Mouse (Mus musculus) 3T3-L1 (cell line): Measurements from ENCODE around the gene Pop7.
A peak's percentile ranks its signal among the peaks of the same experiment; 100 is the strongest.

ENCODE experiments used
- DNase-seq: peaks from one replicate; pipeline ENCODE4 v3.0.0-alpha.2; 2015; ENCODE audit warnings: low read depth, low spot score

Gene Pop7

DNA sequence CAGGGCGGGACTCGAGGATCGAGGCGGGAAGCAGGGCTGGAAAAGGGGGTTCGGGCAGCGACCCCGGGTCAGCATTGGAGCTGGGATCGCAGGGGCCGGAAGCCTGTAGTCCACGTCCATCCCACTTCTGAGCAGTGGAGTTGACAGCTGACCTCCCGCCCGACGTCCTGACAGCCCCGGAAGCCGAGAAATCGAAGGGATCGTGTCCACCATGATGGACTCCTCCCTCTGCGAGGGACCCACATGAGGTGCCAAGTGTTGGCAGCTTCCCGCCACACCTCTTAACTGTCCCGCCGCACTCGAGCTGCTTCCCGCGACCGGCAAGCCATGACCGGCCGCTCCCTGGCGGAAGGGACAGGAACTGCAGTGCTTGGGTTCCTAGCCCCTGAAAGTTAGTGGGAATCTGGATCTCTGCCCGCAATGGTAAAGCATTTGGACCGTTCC, 371 bp upstream of the Pop7 start:
- peak; percentile 97 for DNase-seq

DNA sequence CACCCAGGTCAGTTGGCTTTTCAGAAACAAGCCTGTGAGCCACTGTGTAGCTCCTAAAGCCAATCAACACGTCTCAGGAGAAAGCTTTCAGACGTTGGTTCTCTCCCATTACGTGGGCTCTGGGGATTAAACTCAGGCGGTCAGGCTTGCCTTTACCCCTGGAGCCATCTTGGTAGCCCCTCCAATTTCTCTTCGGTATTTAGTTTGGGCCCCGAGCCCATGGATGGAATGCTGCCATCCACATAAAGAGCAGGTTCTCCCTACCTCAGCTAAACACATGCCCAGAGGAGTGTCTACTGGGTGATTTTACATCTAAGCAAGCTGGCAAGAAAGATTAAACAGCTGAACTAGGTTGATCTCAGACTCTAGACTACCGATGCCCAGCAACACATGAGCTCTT, 2.1 kb downstream of the Pop7 start:
- no peak for DNase-seq

DNA sequence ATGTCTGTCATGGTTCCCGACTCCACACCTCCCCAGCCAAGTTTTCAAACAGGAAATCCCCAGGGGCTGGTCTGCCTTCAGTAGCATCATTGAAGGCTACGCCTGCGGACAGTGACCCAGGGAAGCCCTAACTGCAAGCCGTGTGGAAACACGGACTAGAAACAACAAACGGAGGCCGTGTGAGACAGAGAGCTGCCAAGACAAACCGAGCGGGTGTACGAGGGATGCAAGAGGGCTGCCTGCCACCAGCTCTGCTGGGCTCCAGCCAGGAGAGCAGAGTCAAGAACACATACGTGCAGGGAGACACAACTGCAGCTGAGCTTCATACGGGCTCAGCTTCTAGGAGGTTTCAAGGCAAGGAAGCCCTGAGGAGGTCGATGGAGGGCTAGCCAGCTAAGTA, 8.5 kb downstream of the Pop7 start:
- no peak for DNase-seq

DNA sequence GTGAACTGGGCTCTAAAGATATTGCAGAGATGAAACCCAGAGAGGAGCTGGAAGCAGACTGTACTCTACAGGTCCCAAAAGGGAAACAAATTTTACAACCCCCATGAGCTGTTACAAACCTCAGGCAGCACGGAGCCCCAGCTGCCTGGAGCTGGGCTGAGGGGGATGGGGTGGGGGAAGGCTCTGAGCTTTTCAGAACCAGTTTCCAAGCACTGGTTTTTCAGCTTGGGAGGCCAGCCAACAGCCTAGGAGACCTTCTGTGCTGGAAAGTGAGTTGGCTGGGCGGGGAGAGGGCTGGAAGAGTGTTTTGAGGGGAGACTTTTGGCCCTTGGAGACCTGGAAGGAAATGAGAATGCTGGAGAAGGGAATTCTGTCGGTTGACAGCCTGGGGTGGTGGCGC, 10.8 kb downstream of the Pop7 start:
- no peak for DNase-seq

DNA sequence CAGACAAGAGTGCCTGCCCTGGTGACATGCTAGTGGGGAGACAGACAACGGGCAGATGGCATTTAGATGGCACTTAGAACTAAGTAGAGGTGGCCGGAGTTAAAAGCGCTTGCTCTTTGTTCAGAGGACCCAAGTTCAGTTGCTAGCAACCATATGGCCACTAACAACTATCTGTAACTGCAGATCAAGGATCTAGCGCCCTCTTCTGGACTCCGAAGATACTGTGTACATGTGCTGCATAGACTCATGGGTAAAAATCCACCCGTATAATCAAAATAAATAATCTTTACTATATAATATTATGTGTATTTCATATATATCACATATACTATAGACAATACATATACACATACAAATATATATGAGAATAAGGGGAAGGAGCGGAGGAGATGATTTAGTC, 14.7 kb downstream of the Pop7 start:
- peak; percentile 43 for DNase-seq

DNA sequence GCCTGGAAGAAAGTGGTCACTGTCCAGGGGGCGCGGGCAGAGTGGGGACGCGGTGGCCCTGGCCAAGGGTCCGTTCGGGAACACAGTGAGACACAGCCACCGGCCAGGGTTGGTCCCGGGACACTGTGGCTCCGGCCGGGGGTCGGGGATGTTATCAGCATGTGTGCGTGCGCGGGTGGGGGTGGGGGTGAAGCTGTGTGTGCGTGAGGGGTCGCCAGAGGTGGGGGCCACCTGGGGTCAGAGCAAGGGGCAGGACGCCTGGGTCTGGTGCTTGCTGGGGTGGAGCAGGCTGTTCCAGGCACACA, 16.5 kb downstream of the Pop7 start:
- no peak for DNase-seq

DNA sequence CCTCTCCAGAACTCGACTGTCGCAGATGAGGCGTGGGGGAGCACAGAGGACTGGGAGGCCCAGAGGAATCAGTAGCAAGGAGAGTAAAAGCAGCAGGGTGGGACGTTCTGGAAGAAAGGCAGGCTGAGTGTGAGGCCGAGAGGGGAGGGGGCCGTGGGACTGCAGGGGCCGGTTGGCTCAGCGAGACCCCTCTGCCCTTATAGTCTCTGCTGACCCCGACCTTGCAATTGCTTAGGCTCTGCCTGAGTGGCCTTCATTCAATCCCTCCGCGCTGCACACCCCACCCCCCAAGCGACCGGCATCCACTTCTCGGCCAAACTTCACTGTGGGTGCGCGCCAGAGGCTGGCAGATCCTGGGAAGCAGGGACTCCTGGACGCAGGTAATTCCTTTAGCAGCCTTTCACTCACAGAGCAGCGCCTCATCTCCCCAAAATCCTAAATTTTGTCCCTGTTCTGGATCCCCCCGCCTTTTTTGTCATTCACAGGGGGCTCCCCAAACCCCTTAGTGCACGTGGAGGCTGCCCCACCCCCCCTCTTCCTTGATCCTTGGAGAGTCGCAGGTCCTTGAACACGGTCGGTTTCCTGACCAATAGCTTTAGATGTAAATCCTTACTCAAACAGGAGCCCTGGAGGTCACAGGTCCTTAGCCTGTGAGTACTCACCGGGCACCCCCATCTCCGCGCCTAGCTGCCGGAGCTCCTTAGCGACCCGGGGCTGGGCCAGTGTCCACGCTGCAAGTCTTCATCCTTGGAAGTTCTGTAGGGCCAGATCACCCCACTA, 17.1 kb downstream of the Pop7 start:
- no peak for DNase-seq

DNA sequence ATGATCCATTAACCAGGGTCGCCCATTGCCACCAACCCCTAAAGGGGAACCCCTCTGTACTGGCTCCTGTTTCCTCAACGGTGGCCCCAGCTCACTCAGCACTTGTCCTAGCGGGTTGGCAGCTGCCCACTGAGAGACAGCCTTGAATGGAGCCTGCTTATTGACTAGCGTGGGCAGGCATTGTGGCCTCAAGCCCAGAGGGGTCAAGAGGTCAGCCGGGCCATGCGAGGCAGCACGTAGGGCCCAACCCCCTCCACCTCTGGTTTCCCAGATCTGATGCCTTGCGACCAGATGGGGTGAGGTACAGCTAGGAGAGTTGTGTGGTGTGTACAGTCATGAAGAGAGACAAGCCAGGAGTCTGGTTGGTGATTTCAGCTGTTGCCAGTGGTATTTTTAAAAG, 20.4 kb downstream of the Pop7 start:
- DNase-seq = no peak

DNA sequence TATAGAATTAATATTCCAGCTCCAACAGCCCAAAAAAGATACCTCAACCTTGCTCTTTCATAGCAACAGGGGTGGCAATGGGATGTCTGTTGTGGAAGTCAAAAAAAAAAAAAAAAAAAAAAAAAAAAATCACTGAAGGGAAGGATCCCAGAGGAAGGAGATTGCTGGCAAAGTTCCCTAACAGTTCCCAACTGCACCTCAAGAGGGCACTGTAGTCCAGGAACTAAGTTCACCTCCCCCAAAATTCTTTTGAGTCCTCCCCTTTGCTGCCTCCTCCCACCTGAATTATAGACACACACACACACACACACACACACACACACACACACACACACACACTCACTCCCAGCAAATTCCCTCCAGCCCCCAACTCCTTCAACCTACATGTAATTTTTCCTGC, 21.2 kb downstream of the Pop7 start:
- peak; percentile 96 for DNase-seq

DNA sequence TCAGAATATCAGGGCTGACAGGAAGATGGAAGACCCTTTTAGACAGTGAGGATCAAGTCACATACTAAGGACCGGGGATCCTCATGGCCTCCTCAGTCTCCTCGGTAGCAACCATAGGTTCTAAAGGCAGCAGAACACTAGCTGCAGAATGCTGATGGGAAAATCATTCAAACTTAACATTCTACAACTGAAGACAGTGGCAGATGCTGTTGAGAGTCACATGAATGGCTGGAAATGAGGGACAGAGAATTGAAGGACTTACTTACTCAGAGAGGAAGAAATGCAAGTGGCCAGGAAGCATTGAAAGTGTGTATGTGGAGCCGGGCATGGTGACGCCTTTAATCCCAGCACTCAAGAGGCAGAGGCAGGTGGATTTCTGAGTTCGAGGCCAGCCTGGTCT, 25.4 kb downstream of the Pop7 start, which contains the start of gene Zan:
Gene Zan (minus strand): TSS at position 101 of the 400 bp plus-strand sequence.
- no peak for DNase-seq

DNA sequence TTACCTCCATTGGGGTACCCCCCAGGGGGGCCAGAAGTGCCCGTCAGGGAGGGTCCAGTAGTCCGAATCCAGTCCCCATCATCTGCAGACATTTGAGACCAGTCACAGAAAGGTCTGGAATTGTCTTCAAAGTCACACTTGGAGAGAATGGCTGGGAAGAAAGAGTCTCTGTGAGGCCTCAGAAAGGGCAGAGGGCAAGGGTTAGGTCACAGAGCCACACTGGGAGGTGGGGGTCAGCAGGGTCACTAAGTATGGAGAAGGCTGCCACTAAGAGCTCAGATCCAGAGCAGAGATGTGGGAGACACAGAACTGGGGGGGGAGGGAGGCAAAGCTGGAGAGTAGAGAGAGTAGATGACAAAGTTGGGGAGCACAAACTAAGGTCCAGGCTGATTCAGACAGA, 28.0 kb downstream of the Pop7 start:
- no peak for DNase-seq

DNA sequence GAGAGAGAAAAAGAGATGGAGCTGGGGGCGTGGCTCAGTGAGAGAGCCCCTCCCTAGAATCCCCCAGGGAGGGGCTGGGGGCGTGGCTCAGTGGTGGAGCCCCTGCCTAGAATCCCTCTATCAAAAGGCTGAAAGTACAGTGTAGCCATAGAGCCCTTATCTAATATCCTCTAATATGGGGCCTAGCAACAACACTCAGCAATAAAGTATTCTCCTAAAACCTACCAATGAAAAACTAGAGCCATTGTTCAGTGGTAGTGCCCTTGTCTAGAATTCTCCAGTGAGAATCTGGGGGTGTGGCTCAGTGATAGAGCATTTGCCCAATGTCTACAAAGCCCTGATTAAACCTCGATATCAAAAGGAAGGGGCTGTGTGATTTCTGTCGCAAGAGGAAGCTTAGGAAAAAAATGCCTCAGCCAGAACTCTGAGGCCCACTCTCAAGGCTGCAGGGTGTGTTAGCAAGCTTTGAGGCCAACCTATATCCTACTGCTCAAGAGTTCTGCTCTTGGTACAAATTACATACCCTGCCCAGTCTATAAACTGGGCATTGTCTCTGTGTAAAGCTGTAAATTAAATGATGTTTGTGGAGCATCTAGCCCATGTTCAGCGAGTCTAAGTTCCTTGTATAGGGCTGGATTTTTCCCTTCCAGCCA, 29.9 kb downstream of the Pop7 start:
- DNase-seq = no peak

DNA sequence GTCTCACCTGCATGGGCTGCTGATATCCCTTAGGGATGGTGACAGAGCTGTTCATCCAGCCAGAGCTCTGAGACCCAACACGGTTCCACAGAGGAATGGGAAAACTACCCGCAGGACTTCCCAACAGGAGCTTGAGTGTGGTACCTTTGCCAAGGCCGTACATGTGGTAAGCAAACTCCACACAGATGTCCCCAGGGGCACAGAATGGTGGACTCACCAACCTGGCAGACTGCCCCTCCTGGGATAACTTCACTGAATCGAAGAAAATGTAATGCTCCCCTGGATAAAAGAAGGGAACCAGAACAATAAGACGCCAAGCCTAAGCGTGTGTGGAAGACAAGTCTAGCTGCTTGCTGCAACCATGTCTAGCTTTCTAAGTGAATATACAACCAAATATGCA, 35.4 kb downstream of the Pop7 start:
- no peak for DNase-seq

DNA sequence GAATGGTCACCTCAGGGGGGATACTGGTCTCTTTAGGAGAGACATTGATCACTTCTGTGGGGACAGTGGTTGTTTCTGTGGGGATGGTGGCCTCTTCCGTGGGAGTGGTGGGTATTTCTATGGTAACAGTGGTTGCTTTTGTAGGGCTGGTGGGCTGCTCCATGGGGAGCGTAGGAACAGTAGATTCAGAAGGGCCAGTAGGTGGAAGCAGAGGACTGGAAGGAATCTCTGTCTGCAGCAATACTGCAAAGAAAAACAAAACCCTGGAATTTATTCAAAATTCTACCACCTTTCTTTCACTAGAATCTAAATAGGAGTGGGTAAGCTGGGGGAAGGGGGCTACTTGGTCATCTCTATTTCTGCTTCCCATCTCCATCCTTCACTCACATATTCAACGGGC, 37.3 kb downstream of the Pop7 start:
- DNase-seq = peak; percentile 41

DNA sequence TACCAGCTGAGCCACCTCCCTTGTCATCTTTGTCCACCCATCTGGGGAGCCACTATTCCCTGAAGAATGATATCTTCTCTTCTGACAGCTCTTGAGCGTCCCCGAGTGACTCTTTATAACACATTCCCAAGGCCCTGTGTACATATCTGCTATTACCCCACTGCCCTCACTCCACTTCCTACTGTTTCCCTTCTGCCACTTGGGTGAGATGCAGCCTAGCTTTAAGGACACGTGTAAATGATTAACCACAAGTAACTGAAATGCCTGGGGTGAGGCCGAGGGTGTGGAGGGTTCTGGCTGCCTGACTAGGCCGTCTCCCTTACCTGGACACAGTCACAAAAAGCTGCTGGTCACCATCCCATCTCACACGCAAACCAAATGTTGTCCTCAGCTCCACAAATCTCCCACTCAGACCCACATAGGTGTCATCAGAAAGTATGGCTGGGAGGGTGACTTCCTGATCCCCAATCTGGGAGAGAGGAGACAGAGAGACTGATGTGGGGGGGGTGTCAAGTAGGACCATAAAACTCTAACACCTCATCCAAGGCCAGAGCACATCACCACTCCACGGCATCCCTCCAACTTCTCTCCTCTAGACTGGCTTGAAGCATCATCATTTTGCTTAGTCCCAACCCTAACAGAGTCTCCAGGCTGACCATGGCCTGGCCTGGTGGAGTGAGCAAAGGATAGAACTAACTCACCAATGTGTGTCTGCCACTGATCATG, 46.3 kb downstream of the Pop7 start:
- peak; percentile 59 for DNase-seq

DNA sequence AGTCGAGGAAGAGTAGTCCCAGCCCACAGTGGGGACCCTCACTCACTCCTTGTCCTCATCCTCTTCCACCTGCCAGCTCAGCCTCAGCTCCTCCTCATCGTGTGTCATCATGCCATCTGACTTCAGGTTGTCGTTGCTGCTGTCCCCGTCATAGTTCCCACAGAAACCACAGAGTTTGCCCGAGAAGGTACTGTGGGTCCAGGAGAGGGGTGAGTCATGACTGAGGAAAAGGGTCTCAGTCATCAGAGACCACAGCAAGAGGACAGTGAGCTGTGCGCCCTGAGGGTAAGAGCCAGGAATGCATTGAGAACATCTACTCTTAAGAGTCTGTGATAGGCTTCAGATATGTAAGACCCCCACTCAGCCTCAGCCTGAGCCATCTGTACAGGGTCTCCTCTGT, 47.1 kb downstream of the Pop7 start:
- peak; percentile 68 for DNase-seq
